Mouse (Mus musculus): ENCODE measurements at regions not wholly inside any gene's neighbourhood (a gene's known extent, or its start where the extent isn't known, plus 50 kb on each side); places are given as distances from the start of the nearest gene placed in this dataset.

GRCm38 (mm10) chr1:184539818-184540217 lies 192.6 kb downstream of the Hlx start:
- TF ChIP-seq CTCF (IDR thresholded peaks at IDR 0.05; ENCODE audit: control insufficient read depth, insufficient read depth, low read length): no peak
- TF ChIP-seq POLR2A (IDR thresholded peaks at IDR 0.05; ENCODE audit: borderline replicate concordance, control insufficient read depth, low read depth, low read length): no peak

Data from bone marrow, adult 2 months (tissue).